Mouse (Mus musculus) CH12.LX (cell line): ENCODE data around the gene Fads2. TPM values are rescaled to one million over a fixed set of nuclear protein-coding genes. Genes with fewer than 3 reads are reported as not detected.

Source experiments
- DNase-seq: peaks from one replicate; pipeline ENCODE4 v3.0.0-alpha.2; 2013; ENCODE audit errors: extremely low read depth
- H3K27ac ChIP-seq: 2 replicates; pipeline ENCODE4 v1.5.1; 2012; ENCODE audit warnings: low read depth, mild to moderate bottlenecking, control low read depth, moderate library complexity; ENCODE audit not compliant: insufficient read depth
- H3K27me3 ChIP-seq: replicated peaks from 2 replicates; pipeline ENCODE3; 2012; ENCODE audit warnings: inconsistent platforms
- H3K36me3 ChIP-seq, 2 experiments: replicated peaks in 1 of 2; 2 replicates each; pipeline versions ENCODE3 to v1.6.1; 2012; ENCODE audit warnings: inconsistent platforms in 1 of 2, low read length in 1 of 2, mild to moderate bottlenecking in 1 of 2, mixed read lengths in 1 of 2, moderate library complexity in 1 of 2; ENCODE audit not compliant: control insufficient read depth in 1 of 2, insufficient read depth in 1 of 2
- H3K4me1 ChIP-seq, 2 experiments: 2 replicates each; pipeline ENCODE4 v1.6.1; 2012; ENCODE audit warnings: inconsistent platforms in 1 of 2, moderate library complexity in 1 of 2; ENCODE audit not compliant: insufficient read depth in 2 of 2, control insufficient read depth in 1 of 2
- H3K4me2 ChIP-seq: 2 replicates; pipeline ENCODE4 v1.6.1; 2012; ENCODE audit warnings: low read depth, mild to moderate bottlenecking, control low read depth; ENCODE audit not compliant: poor library complexity, insufficient read depth, severe bottlenecking
- H3K4me3 ChIP-seq, 3 experiments: fragments of 150-350 bp in 1 of 3; sonication (generic) in 1 of 3; replicated peaks in 1 of 3; 2 replicates each; pipeline versions ENCODE3 to v1.5.1; 2011 to 2012; ENCODE audit warnings: low read depth in 2 of 3, low read length in 2 of 3, mild to moderate bottlenecking in 2 of 3, moderate library complexity in 2 of 3, control low read depth in 1 of 3, improper control_type of control experiment in 1 of 3, inconsistent platforms in 1 of 3, mixed read lengths in 1 of 3; ENCODE audit not compliant: poor library complexity in 1 of 3
- H3K79me2 ChIP-seq: replicated peaks from 2 replicates; pipeline ENCODE4 v1.6.1; 2012; ENCODE audit warnings: mild to moderate bottlenecking, moderate library complexity; ENCODE audit not compliant: control insufficient read depth, poor library complexity, insufficient read depth, severe bottlenecking; ENCODE audit errors: extremely low read depth
- H3K9ac ChIP-seq: 2 replicates; pipeline ENCODE4 v1.6.1; 2012; ENCODE audit warnings: low read depth, mild to moderate bottlenecking, control low read depth, moderate library complexity; ENCODE audit not compliant: insufficient read depth
- H3K9me3 ChIP-seq: replicated peaks from 2 replicates; pipeline ENCODE3; 2012; ENCODE audit warnings: low read length, inconsistent platforms, mixed read lengths
- BHLHE40 ChIP-seq: IDR thresholded peaks from 2 replicates; pipeline ENCODE4 v1.6.1; 2011; ENCODE audit warnings: mild to moderate bottlenecking, low read depth, low read length, improper control_type of control experiment
- CHD1 ChIP-seq: IDR thresholded peaks from 2 replicates; pipeline ENCODE4 v1.6.1; 2012; ENCODE audit warnings: low read depth, low read length, improper control_type of control experiment, inconsistent platforms
- CTCF ChIP-seq, 2 experiments: IDR thresholded peaks in 1 of 2; conservative IDR thresholded peaks in 1 of 2; 2 replicates each; pipeline ENCODE4 v1.5.1; 2011 to 2012; ENCODE audit warnings: low read depth in 2 of 2, low read length in 2 of 2, improper control_type of control experiment in 1 of 2, inconsistent platforms in 1 of 2, mild to moderate bottlenecking in 1 of 2, moderate library complexity in 1 of 2
- E2F4 ChIP-seq: IDR thresholded peaks from 2 replicates; pipeline ENCODE4 v1.6.1; 2011; ENCODE audit warnings: low read depth, low read length, improper control_type of control experiment; ENCODE audit not compliant: insufficient replicate concordance
- ELF1 ChIP-seq: IDR thresholded peaks from 2 replicates; pipeline ENCODE4 v1.6.1; 2014; ENCODE audit warnings: low read depth, mild to moderate bottlenecking, inconsistent platforms, low read length, improper control_type of control experiment
- EP300 ChIP-seq: IDR thresholded peaks from 2 replicates; pipeline ENCODE4 v1.6.1; 2011; ENCODE audit warnings: low read length, improper control_type of control experiment
- HCFC1 ChIP-seq: IDR thresholded peaks from 2 replicates; pipeline ENCODE4 v1.6.1; 2012; ENCODE audit warnings: low read depth, mild to moderate bottlenecking, inconsistent platforms, low read length, improper control_type of control experiment
- JUN ChIP-seq: IDR thresholded peaks from 2 replicates; pipeline ENCODE4 v1.6.1; 2011; ENCODE audit warnings: low read depth, mild to moderate bottlenecking, low read length, improper control_type of control experiment, moderate library complexity; ENCODE audit not compliant: insufficient read depth
- JUND ChIP-seq: conservative IDR thresholded peaks from 2 replicates; pipeline ENCODE4 v1.6.1; 2011; ENCODE audit warnings: low read depth, low read length, improper control_type of control experiment
- MAFK ChIP-seq: IDR thresholded peaks from 2 replicates; pipeline ENCODE4 v1.6.1; 2011; ENCODE audit warnings: low read length, improper control_type of control experiment; ENCODE audit not compliant: insufficient replicate concordance
- RAD21 ChIP-seq: IDR thresholded peaks from 2 replicates; pipeline ENCODE4 v1.6.1; 2011; ENCODE audit warnings: low read depth, mild to moderate bottlenecking, low read length, improper control_type of control experiment, moderate library complexity
- SMC3 ChIP-seq: IDR thresholded peaks from 2 replicates; pipeline ENCODE4 v1.6.1; 2011; ENCODE audit warnings: low read depth, low read length, improper control_type of control experiment
- TCF12 ChIP-seq: IDR thresholded peaks from 2 replicates; pipeline ENCODE4 v1.6.1; 2014; ENCODE audit warnings: low read depth, mild to moderate bottlenecking, inconsistent platforms, low read length, improper control_type of control experiment
- UBTF ChIP-seq: IDR thresholded peaks from 2 replicates; pipeline ENCODE4 v1.6.1; 2012; ENCODE audit warnings: low read depth, mild to moderate bottlenecking, inconsistent platforms, low read length, improper control_type of control experiment, moderate library complexity
- USF1 ChIP-seq: IDR thresholded peaks from 2 replicates; pipeline ENCODE4 v1.6.1; 2014; ENCODE audit warnings: low read depth, mild to moderate bottlenecking, inconsistent platforms, low read length, improper control_type of control experiment
- ZNF384 ChIP-seq: IDR thresholded peaks from 2 replicates; pipeline ENCODE4 v1.6.1; 2012; ENCODE audit warnings: low read depth, low read length, improper control_type of control experiment, inconsistent platforms
- dilution Hi-C: fragments of 300-500 bp; cut with MboI; formaldehyde crosslinking; loops from 2 replicates; pipeline ENCODE4 v1.14.3; 2020; ENCODE audit warnings: low sequenced_read_pairs; ENCODE audit not compliant: extremely low pct_unique_long_range_greater_than_20kb, extremely low pct_ligation_motif_present
- in situ Hi-C: fragments of 300-500 bp; cut with MboI; formaldehyde crosslinking; loops from 3 replicates; pipeline ENCODE4 v1.14.3; 2019; ENCODE audit warnings: low sequenced_read_pairs, low pct_ligation_motif_present, low pct_unique_long_range_greater_than_20kb, mixed read lengths
- polyA plus RNA-seq: library from polyadenylated mRNA; unstranded; fragments of >175 nt; gene quantifications from 2 replicates; pipeline ENCODE4 v1.2.1, GENCODE M21; 2012; ENCODE audit warnings: low read depth; ENCODE audit not compliant: insufficient read length
- total RNA-seq, 2 experiments: library from RNA; depleted of rRNA; stranded (reverse); fragments of 300-350 nt in 1 of 2; fragments of >200 nt in 1 of 2; gene quantifications; 2 replicates each; pipeline ENCODE4 v1.2.3; 2012 to 2014

Fads2 gene
- total and polyA plus RNA-seq, 3 experiments, result 1.7 to 8.1 (median 1.8) TPM

DNA sequence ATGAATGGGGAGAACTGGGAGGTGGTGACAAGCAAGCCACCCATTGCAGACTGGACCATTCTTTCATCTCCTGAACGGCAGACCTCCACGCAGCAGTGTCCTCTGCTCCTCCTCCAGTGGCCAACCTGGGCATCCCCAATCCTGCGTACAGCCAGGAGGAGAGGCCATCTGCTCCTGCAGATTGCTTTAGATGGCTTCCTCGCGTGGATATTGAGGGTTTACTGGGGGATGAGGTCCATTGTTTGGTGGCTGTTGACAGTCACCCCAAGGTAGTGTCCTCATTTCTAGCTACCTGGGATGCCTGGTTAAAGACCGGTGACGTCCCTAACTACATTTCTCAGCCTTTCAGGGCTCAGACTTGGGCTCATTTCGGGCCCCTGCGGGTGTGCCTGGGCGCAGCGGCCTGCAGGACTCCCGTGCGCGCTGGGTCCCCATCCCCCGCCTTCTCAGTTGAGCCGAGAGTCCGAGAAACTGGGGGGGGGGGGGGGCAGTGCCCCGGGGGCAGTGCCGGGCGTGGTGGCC, 60.6 kb downstream of the Fads2 start:
- no peak for TF ChIP-seq UBTF
- TF ChIP-seq HCFC1, result no peak
- TF ChIP-seq E2F4, result no peak
- no peak for TF ChIP-seq MAFK
- TF ChIP-seq TCF12, result no peak
- TF ChIP-seq CHD1, result no peak
- TF ChIP-seq JUND, result no peak
- no peak for TF ChIP-seq EP300
- TF ChIP-seq BHLHE40, result no peak
- no peak for TF ChIP-seq ZNF384
- TF ChIP-seq ELF1, result no peak
- Histone ChIP-seq H3K36me3 (no peaks in the 10 kb centered on the region), H3K27me3 (peaks cover 15% of the 10 kb centered on the region), H3K4me2 (no peak overlapping the region; the same call in 1 of the 2 replicates), H3K27ac (no peak overlapping the region), H3K4me1 (no peaks in the 10 kb centered on the region; a peak in 1 of 4 replicates), H3K4me3 (peak overlapping the region in 1 of 3 experiments; percentile 33), H3K9ac (no peak overlapping the region), H3K79me2 (no peaks in the 10 kb centered on the region), H3K9me3 (peaks cover 4% of the 10 kb centered on the region)
- in situ Hi-C loops, result no loop called here
- no peak for DNase-seq
- dilution Hi-C loops, result no loop called here

DNA sequence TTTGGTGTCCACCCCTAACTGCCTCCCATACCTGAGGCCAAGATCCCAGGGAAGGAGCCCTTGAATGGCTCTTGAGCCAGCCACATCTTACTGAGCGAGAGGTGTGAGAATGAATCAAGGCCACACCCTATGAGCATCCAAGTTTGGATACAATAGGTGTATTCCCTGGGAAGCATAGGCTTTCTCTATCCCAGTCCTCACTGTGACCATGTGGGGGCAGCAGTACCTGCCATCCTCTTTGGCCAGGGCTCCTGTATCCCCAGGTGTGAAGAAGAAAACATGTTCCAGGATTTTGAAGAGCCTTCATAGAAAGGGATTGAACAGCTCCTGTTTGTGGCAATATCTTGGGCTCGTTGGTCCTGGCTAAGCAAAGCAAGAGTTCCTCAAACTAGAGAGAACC, 61.9 kb downstream of the Fads2 start:
- DNase-seq, result no peak
- dilution Hi-C loops (no loop called here), in situ Hi-C loops (loop anchor here (5.0 to 10.0 kb wide), 2 partner anchors 127 to 165 kb away; partner anchors contain the start of genes Fen1 and Tmem258)
- H3K79me2 ChIP-seq, result no peaks in the 10 kb centered on the region
- H3K4me1 ChIP-seq, result no peaks in the 10 kb centered on the region; a peak in 1 of 4 replicates
- H3K27ac ChIP-seq, result no peak overlapping the region
- TF ChIP-seq JUN, result no peak
- peak; percentile 43 for TF ChIP-seq SMC3
- peak in 1 of 2 experiments; percentile 55; a peak in 2 of 4 replicates for TF ChIP-seq CTCF (conservative IDR thresholded peaks at IDR 0.05 in 1 of 2, IDR thresholded peaks at IDR 0.05 in 1 of 2; ENCODE audit: low read depth in 2 of 2, low read length in 2 of 2)
- TF ChIP-seq RAD21, result peak; percentile 56
- no peak for TF ChIP-seq USF1
- H3K4me2 ChIP-seq, result no peak overlapping the region
- H3K9ac ChIP-seq, result no peak overlapping the region
- no peaks in the 10 kb centered on the region for H3K36me3 ChIP-seq
- H3K4me3 ChIP-seq, result no peak overlapping the region
- peaks cover 19% of the 10 kb centered on the region for H3K27me3 ChIP-seq
- H3K9me3 ChIP-seq, result peaks cover 4% of the 10 kb centered on the region
